Mouse (Mus musculus): ENCODE results near the gene Cmtr1. TPM values are rescaled to one million over a fixed set of nuclear protein-coding genes. Genes with fewer than 3 reads are reported as not detected.

Cmtr1 gene
- polyA plus RNA-seq, 1 experiment from 2014 or later = 68.9 TPM

- ATAC-seq = no peak
- Histone ChIP-seq H3K4me3 (ENCODE audit: low read depth, low read length) (no peak overlapping the region), H3K27me3 (replicated peaks; ENCODE audit: control insufficient read depth, insufficient read depth, low read length) (no peaks in the 10 kb centered on the region), H3K9ac (ENCODE audit: low read depth, low read length) (no peak overlapping the region), H3K27ac (ENCODE audit: low read depth, low read length) (no peak overlapping the region), H3K9me3 (ENCODE audit: control insufficient read depth) (no peaks in the 10 kb centered on the region), H3K4me2 (replicated peaks; ENCODE audit: low read depth) (no peak overlapping the region), H3K4me1 (replicated peaks; ENCODE audit: control insufficient read depth, insufficient read depth, low read length) (peaks cover 6% of the 10 kb centered on the region; the same call in 1 of the 2 replicates), H3K36me3 (ENCODE audit: control insufficient read depth, insufficient read depth) (no peaks in the 10 kb centered on the region)
- no peak for TF ChIP-seq CTCF (IDR thresholded peaks at IDR 0.05; ENCODE audit: low read depth)
- 78% methylated on average over 13 of the region's 13 CpGs for WGBS
These were observed 59.5 kb downstream of the Cmtr1 start for GRCm38 (mm10) chr17:29719628-29720575.

- no peak overlapping the region for H3K27ac ChIP-seq (ENCODE audit: low read depth, low read length)
- no peak overlapping the region for H3K4me2 ChIP-seq (replicated peaks; ENCODE audit: low read depth)
- no peak for TF ChIP-seq CTCF (IDR thresholded peaks at IDR 0.05; ENCODE audit: low read depth)
- H3K27me3 ChIP-seq (replicated peaks; ENCODE audit: control insufficient read depth, insufficient read depth, low read length) = no peaks in the 10 kb centered on the region
- no peak overlapping the region for H3K9ac ChIP-seq (ENCODE audit: low read depth, low read length)
- H3K4me1 ChIP-seq (replicated peaks; ENCODE audit: control insufficient read depth, insufficient read depth, low read length) = peaks cover 6% of the 10 kb centered on the region; the same call in 1 of the 2 replicates
- no peak overlapping the region for H3K4me3 ChIP-seq (ENCODE audit: low read depth, low read length)
- H3K9me3 ChIP-seq (ENCODE audit: control insufficient read depth) = no peaks in the 10 kb centered on the region
- 71% methylated on average over 11 of the region's 11 CpGs for WGBS
- no peaks in the 10 kb centered on the region for H3K36me3 ChIP-seq (ENCODE audit: control insufficient read depth, insufficient read depth)
- ATAC-seq = no peak
These were observed 60.5 kb downstream of the Cmtr1 start for GRCm38 (mm10) chr17:29720755-29721365.

GRCm38 (mm10) chr17:29724610-29725009, 64.2 kb downstream of the Cmtr1 start:
- no peak overlapping the region for H3K9ac ChIP-seq (ENCODE audit: low read depth, low read length)
- no peaks in the 10 kb centered on the region for H3K4me1 ChIP-seq (replicated peaks; ENCODE audit: control insufficient read depth, insufficient read depth, low read length)
- H3K9me3 ChIP-seq (ENCODE audit: control insufficient read depth) = no peaks in the 10 kb centered on the region
- no peak overlapping the region for H3K4me3 ChIP-seq (ENCODE audit: low read depth, low read length)
- H3K27ac ChIP-seq (ENCODE audit: low read depth, low read length) = no peak overlapping the region
- H3K36me3 ChIP-seq (ENCODE audit: control insufficient read depth, insufficient read depth) = no peaks in the 10 kb centered on the region
- 70% methylated on average over 6 of the region's 6 CpGs for WGBS
- ATAC-seq = no peak
- TF ChIP-seq CTCF (IDR thresholded peaks at IDR 0.05; ENCODE audit: low read depth) = no peak
- H3K27me3 ChIP-seq (replicated peaks; ENCODE audit: control insufficient read depth, insufficient read depth, low read length) = no peaks in the 10 kb centered on the region
- H3K4me2 ChIP-seq (replicated peaks; ENCODE audit: low read depth) = no peak overlapping the region

DNA sequence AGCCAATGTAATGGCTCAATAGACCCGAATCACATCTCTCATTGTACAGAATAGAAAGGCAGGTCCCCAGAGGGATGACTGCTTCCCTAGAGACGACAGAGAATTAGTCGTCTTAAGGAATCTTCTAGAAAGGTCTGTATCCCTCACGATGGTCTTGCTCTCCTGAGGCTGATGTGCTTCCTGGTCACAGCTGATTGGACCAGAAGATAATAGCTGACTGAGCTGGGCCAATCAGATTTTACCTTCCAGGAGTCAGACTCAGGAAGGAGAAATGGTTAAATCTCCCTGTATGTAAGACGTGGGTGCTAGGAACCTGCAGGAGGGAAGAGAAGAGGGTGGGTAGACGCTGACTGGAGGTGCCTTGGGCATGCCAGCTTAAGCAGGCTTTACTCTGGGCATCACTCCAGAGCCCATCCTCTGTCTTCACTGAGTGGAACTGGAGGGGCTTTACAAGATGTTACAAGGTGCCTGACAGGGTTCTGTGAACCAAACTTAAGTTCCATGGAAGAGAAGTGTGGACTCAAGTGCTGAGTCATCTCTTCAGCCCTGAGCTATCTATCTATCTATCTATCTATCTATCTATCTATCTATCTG, 64.7 kb downstream of the Cmtr1 start:
- no peaks in the 10 kb centered on the region for H3K27me3 ChIP-seq (replicated peaks; ENCODE audit: control insufficient read depth, insufficient read depth, low read length)
- no peak for ATAC-seq
- no peak overlapping the region for H3K4me3 ChIP-seq (ENCODE audit: low read depth, low read length)
- no peak overlapping the region for H3K9ac ChIP-seq (ENCODE audit: low read depth, low read length)
- WGBS = 68% methylated on average over 6 of the region's 6 CpGs
- no peak for TF ChIP-seq CTCF (IDR thresholded peaks at IDR 0.05; ENCODE audit: low read depth)
- H3K27ac ChIP-seq (ENCODE audit: low read depth, low read length) = no peak overlapping the region
- no peaks in the 10 kb centered on the region for H3K9me3 ChIP-seq (ENCODE audit: control insufficient read depth)
- H3K36me3 ChIP-seq (ENCODE audit: control insufficient read depth, insufficient read depth) = no peaks in the 10 kb centered on the region
- H3K4me1 ChIP-seq (replicated peaks; ENCODE audit: control insufficient read depth, insufficient read depth, low read length) = no peaks in the 10 kb centered on the region
- H3K4me2 ChIP-seq (replicated peaks; ENCODE audit: low read depth) = no peak overlapping the region

GRCm38 (mm10) chr17:29728082-29728481, 67.7 kb downstream of the Cmtr1 start:
- Histone ChIP-seq H3K9me3 (ENCODE audit: control insufficient read depth) (no peaks in the 10 kb centered on the region), H3K36me3 (ENCODE audit: control insufficient read depth, insufficient read depth) (no peaks in the 10 kb centered on the region), H3K4me1 (replicated peaks; ENCODE audit: control insufficient read depth, insufficient read depth, low read length) (no peaks in the 10 kb centered on the region), H3K4me2 (replicated peaks; ENCODE audit: low read depth) (no peak overlapping the region), H3K27me3 (replicated peaks; ENCODE audit: control insufficient read depth, insufficient read depth, low read length) (no peaks in the 10 kb centered on the region), H3K9ac (ENCODE audit: low read depth, low read length) (no peak overlapping the region), H3K27ac (ENCODE audit: low read depth, low read length) (no peak overlapping the region), H3K4me3 (ENCODE audit: low read depth, low read length) (no peak overlapping the region)
- TF ChIP-seq CTCF (IDR thresholded peaks at IDR 0.05; ENCODE audit: low read depth) = peak; percentile 16; the same call in 1 of the 2 replicates
- no peak for ATAC-seq
- 47% methylated on average over 8 of the region's 8 CpGs for WGBS

Data from intestine, postnatal 0 days (tissue).